Mouse (Mus musculus) cerebellum, adult 2 months (tissue): Measurements from ENCODE around the gene Stat5b. TPM values are rescaled to one million over a fixed set of nuclear protein-coding genes. Genes with fewer than 3 reads are reported as not detected.

Experiments used
- DNase-seq, 2 experiments: peaks; one replicate each; pipeline ENCODE4 v3.0.0; 2021
- H3K27ac ChIP-seq: fragments of 200-500 bp; 2 replicates; pipeline ENCODE4 v1.5.1; 2012; ENCODE audit warnings: low read length, control low read depth, inconsistent platforms; ENCODE audit not compliant: insufficient read depth
- H3K27me3 ChIP-seq: fragments of 200-500 bp; 2 replicates; pipeline ENCODE4 v1.6.1; 2012; ENCODE audit warnings: inconsistent platforms, mild to moderate bottlenecking, low read length, moderate library complexity; ENCODE audit not compliant: control insufficient read depth, insufficient read depth
- H3K4me1 ChIP-seq: fragments of 200-500 bp; 2 replicates; pipeline ENCODE4 v1.6.1; 2011; ENCODE audit warnings: low read length; ENCODE audit not compliant: control insufficient read depth, insufficient read depth
- H3K4me3 ChIP-seq: fragments of 200-500 bp; replicated peaks from 2 replicates; pipeline ENCODE3; 2011; ENCODE audit warnings: mild to moderate bottlenecking, low read depth, low read length, control low read depth; ENCODE audit not compliant: insufficient read depth
- CTCF ChIP-seq: fragments of 200-500 bp; IDR thresholded peaks from 2 replicates; pipeline ENCODE4 v1.5.1; 2011; ENCODE audit warnings: low read depth, mild to moderate bottlenecking, control low read depth, low read length, moderate library complexity, borderline replicate concordance; ENCODE audit not compliant: insufficient read depth
- POLR2A ChIP-seq: fragments of 200-500 bp; IDR thresholded peaks from 2 replicates; pipeline ENCODE4 v1.6.1; 2011; ENCODE audit warnings: low read length, control low read depth, borderline replicate concordance; ENCODE audit not compliant: insufficient read depth
- WGBS: fragments of 180-500 bp; shearing (Covaris S2); methylation state at CpG from one replicate; pipeline ENCODE4 v1.1.7; 2018; 5-methylcytosine and 5-hydroxymethylcytosine counted together
- polyA plus RNA-seq: library from polyadenylated mRNA; depleted of rRNA; stranded (reverse); fragments of >200 nt; gene quantifications from 2 replicates; pipeline ENCODE4 v1.2.3, GENCODE M21; 2012

Gene Stat5b
- polyA plus RNA-seq, 1 experiment = 33.6 TPM

DNA sequence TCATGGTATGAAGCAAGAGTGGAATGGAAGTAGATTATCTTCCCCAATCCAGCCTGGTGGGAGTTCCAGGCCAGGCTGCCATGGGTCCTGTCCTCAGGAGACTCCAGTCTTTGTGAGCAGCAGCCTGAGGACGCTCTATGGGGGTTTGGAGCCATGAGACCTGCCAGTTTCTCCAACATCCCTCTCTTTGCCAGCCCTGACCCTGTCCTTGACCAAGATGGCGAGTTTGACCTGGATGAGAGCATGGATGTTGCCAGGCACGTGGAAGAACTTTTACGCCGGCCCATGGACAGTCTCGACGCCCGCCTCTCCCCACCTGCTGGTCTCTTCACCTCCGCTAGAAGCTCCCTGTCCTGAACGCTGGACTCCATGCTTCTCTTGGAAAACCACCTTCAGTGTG, 33.1 kb upstream of the Stat5b start:
- WGBS = 84% methylated on average over 10 of the region's 10 CpGs

DNA sequence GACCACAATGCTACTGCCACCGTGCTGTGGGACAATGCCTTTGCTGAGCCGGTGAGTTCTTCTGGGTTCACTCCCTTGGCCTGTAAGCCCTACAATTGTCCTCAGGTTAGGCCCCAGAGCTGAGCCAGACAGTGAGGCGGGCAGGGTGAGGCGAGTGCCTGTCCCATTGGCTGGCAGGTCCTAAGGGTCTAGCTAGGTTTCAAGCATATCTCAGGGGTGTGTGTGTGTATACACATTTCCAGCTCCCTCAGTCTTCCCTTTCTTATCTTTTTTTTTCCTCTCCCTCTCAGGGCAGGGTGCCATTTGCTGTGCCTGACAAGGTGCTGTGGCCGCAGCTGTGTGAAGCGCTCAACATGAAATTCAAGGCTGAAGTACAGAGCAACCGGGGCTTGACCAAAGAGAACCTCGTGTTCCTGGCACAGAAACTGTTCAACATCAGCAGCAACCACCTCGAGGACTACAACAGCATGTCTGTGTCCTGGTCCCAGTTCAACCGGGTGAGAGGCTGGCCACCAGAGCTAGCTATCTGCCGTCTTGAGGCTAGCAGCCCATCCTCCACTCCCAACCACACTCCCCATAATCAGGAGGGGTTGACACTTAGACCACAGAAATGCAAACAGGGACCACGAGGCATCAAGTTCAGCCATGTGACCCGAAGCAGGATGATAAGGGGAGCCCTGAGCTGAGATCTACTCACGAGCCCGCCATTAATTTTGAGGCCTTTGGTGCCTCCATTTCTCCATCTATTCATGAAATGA, 29.0 kb upstream of the Stat5b start:
- Histone ChIP-seq H3K27ac (no peak overlapping the region), H3K4me3 (no peak overlapping the region), H3K27me3 (no peaks in the 10 kb centered on the region), H3K4me1 (no peaks in the 10 kb centered on the region)
- WGBS = 85% methylated on average over 15 of the region's 15 CpGs
- TF ChIP-seq POLR2A (no peak), CTCF (no peak)
- DNase-seq = no peak

More for the DNA sequence above, 33.1 kb upstream of the Stat5b start:
- TF ChIP-seq CTCF (no peak), POLR2A (no peak)
- Histone ChIP-seq H3K4me1 (no peaks in the 10 kb centered on the region), H3K27ac (no peak overlapping the region), H3K4me3 (no peak overlapping the region), H3K27me3 (no peaks in the 10 kb centered on the region)
- no peak for DNase-seq

DNA sequence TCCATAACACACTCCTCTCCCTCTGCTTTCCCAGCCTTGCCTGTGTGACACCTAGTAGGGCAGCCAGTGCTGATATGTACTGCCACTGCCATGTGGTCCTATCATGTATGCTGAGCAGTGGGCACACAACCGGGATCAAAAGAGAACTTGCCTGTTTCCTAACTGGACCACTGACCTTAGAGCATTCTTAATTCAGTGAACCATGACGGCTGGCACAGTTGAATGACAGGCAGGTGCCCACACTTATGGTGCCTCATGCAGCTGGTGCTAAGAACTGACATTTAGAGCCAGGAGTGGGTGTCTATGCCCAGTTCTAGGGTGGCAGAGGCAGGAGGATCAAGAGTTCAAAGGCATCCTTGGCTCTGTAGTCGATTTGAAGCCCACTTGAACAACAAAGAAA, 25.2 kb upstream of the Stat5b start:
- no peak overlapping the region for H3K4me3 ChIP-seq
- H3K27ac ChIP-seq = no peak overlapping the region
- no peak for TF ChIP-seq CTCF
- TF ChIP-seq POLR2A = no peak
- WGBS = 54% methylated on average over 3 of the region's 3 CpGs
- no peaks in the 10 kb centered on the region for H3K27me3 ChIP-seq
- DNase-seq = no peak
- no peaks in the 10 kb centered on the region; the same call in 1 of the 2 replicates for H3K4me1 ChIP-seq

DNA sequence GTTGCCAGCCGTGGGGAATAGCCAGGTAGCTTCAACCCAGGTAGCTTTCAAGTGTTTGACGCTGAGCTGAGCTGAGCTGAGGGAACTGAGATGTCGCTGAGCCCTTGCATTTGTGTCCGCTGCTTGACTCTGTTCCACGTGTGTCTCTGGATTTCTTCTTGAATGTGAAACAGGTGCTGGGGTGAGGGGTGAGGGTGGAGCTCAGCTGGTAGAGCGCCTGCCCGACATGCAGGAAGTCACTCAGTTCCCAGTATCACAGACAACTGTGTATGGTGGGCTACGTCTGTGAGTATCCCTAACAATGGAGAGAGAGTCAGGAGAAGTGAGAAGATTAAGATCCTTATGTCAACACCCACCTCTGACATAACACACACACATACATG, 20.4 kb upstream of the Stat5b start:
- no peak for DNase-seq
- TF ChIP-seq POLR2A = no peak
- no peak for TF ChIP-seq CTCF
- no peak overlapping the region for H3K27ac ChIP-seq
- H3K4me3 ChIP-seq = no peak overlapping the region
- H3K27me3 ChIP-seq = no peaks in the 10 kb centered on the region
- 71% methylated on average over 8 of the region's 8 CpGs for WGBS
- H3K4me1 ChIP-seq = peaks cover 3% of the 10 kb centered on the region; the same call in 1 of the 2 replicates

DNA sequence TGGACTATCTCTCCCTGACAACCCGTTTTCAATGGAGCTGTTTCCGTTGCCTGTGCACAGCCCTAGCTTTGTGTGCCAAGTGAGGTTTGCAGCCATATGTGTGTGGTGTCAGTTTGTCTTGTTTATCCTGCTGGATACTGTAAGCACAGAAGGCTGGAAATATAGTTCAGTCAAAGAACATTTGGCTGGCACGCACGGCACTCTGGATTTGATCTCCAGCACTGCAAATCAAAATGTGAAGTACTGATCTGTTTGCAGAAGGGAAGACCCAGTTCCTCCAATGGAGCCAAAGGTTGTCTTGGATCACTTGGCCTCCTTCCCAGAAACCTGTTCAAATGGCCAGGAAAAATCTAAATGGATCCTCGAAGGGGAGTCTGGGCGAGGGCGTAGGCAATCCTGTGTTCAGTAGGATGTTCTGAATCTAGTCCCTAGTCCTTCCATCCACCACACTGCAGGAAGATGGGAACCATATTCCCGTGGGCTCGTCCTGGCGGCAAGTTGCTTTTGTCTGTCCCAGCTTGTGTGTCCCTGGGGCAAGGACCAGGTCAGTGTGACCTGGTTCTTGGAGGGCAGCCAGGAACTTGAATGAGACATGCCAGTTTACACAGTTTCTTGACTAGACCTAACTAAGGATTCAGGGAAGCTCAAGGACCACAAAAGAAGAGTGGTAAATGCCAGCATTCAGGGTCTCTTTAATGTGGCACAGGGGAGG, 19.9 kb upstream of the Stat5b start:
- WGBS = 22% methylated on average over 10 of the region's 10 CpGs
- Histone ChIP-seq H3K27me3 (no peaks in the 10 kb centered on the region), H3K27ac (no peak overlapping the region), H3K4me3 (no peak overlapping the region), H3K4me1 (peaks cover 3% of the 10 kb centered on the region; the same call in 1 of the 2 replicates)
- no peak for TF ChIP-seq CTCF
- no peak for TF ChIP-seq POLR2A
- peak in 1 of 2 experiments; percentile 39 for DNase-seq

DNA sequence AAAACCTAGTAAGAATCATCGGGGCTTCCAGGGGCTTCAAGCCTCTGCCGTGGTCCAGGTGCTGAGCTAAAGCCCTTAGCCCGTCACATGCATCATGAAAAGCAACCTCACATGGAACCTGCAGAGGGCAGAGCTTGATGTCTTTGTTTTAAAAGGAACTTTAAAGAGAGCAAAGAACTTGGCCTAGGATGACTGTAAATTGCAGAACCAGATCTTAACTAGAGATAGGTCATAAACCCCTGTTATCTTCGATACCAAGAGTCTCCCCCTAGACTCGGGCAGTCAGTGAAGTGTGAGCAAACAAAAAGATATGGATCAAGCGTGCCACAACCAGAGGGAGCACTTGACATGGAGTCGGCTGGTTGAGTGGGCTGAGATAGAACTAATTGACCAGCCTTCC, 15.1 kb upstream of the Stat5b start:
- Histone ChIP-seq H3K27ac (no peak overlapping the region), H3K4me3 (no peak overlapping the region), H3K27me3 (no peaks in the 10 kb centered on the region), H3K4me1 (peaks cover 3% of the 10 kb centered on the region; the same call in 1 of the 2 replicates)
- TF ChIP-seq CTCF (no peak), POLR2A (no peak)
- 92% methylated on average over 7 of the region's 7 CpGs for WGBS
- no peak for DNase-seq

DNA sequence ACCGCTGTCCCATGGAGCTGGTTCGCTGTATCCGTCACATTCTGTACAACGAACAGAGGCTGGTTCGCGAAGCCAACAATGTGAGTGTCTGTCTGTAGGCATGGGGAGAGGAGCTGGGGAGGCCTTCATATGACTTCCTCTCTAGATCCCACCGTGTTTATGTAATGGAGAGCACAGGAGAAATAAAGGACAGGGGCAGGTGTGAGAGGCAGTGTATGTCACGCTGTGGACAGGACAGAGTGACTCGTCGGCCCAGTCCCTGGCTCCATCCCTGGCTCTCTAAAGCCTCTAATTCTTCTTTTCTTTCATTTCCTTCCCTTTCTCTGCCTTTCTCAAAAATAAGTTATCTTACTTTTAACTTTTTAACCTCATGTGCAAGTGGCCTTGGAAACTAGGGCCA, 12.6 kb upstream of the Stat5b start:
- no peak for TF ChIP-seq CTCF
- TF ChIP-seq POLR2A = no peak
- Histone ChIP-seq H3K4me3 (no peak overlapping the region), H3K27me3 (no peaks in the 10 kb centered on the region), H3K4me1 (peaks cover 5% of the 10 kb centered on the region; the same call in 1 of the 2 replicates), H3K27ac (no peak overlapping the region)
- 94% methylated on average over 10 of the region's 10 CpGs for WGBS
- DNase-seq = no peak

DNA sequence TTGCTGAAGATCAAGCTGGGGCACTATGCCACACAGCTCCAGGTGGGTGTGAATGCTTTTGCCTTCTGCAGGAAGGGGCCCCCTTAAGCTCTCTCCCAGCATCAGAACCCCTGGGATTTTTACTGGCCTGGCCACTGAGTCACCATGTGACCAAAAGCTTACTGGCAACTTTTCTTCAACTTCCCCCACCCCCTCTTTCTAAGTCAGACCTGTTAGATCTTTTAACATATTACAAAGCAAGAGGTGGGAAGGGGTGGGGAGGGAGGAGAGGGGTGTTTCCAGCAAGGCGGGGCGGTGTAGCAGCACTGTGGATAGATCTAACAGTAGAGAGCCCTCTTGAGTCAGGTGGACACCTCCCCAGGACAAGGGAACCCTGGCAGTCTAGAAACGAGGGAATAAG, 11.3 kb upstream of the Stat5b start:
- TF ChIP-seq POLR2A = no peak
- TF ChIP-seq CTCF = no peak

More for the DNA sequence above, 11.3 kb upstream of the Stat5b start:
- DNase-seq = no peak
- no peaks in the 10 kb centered on the region for H3K27me3 ChIP-seq
- H3K27ac ChIP-seq = no peak overlapping the region
- peaks cover 7% of the 10 kb centered on the region; the same call in 1 of the 2 replicates for H3K4me1 ChIP-seq
- no peak overlapping the region for H3K4me3 ChIP-seq
- 71% methylated on average over 3 of the region's 3 CpGs for WGBS
